Mouse (Mus musculus): ENCODE results near the gene Gpr84. TPM values are rescaled to one million over a fixed set of nuclear protein-coding genes. Genes with fewer than 3 reads are reported as not detected.

The Gpr84 gene
- total RNA-seq, 2 experiments from 2014 or later = 0.54 to 0.63 TPM

GRCm38 (mm10) chr15:103308056-103308875 lies 2.1 kb downstream of the Gpr84 start:
- DNase-seq (ENCODE audit: low spot score in 2 of 2) = no peak

GRCm38 (mm10) chr15:103307125-103307524 lies 3.3 kb downstream of the Gpr84 start:
- DNase-seq (ENCODE audit: low spot score in 2 of 2) = peak; percentile 82 to 95

- no peak for DNase-seq (ENCODE audit: low spot score in 2 of 2)
These were observed 4.4 kb downstream of the Gpr84 start for GRCm38 (mm10) chr15:103305792-103306645.

GRCm38 (mm10) chr15:103305070-103305678 lies 5.2 kb downstream of the Gpr84 start:
- DNase-seq (ENCODE audit: low spot score in 2 of 2) = peak; percentile 95 to 99

- no peak for DNase-seq (ENCODE audit: low spot score in 2 of 2)
These were observed 5.8 kb downstream of the Gpr84 start for GRCm38 (mm10) chr15:103304616-103304969.

GRCm38 (mm10) chr15:103303916-103304615 lies 6.3 kb downstream of the Gpr84 start:
- DNase-seq (ENCODE audit: low spot score in 2 of 2) = no peak

- no peak for DNase-seq (ENCODE audit: low spot score in 2 of 2)
These were observed 7.9 kb downstream of the Gpr84 start for GRCm38 (mm10) chr15:103302341-103303021.

GRCm38 (mm10) chr15:103301547-103302340 lies 8.7 kb downstream of the Gpr84 start:
- no peak for DNase-seq (ENCODE audit: low spot score in 2 of 2)

- DNase-seq (ENCODE audit: low spot score in 2 of 2) = no peak
These were observed 9.4 kb downstream of the Gpr84 start for GRCm38 (mm10) chr15:103301046-103301445.

- no peak for DNase-seq (ENCODE audit: low spot score in 2 of 2)
These were observed 9.9 kb downstream of the Gpr84 start for GRCm38 (mm10) chr15:103300560-103300959.

- DNase-seq (ENCODE audit: low spot score in 2 of 2) = peak in 1 of 2 experiments; percentile 51
These were observed 10.3 kb downstream of the Gpr84 start for GRCm38 (mm10) chr15:103300067-103300471.

GRCm38 (mm10) chr15:103299644-103300043 lies 10.8 kb downstream of the Gpr84 start:
- no peak for DNase-seq (ENCODE audit: low spot score in 2 of 2)

- DNase-seq (ENCODE audit: low spot score in 2 of 2) = no peak
These were observed 11.4 kb downstream of the Gpr84 start for GRCm38 (mm10) chr15:103298861-103299616.

GRCm38 (mm10) chr15:103298026-103298425 lies 12.4 kb downstream of the Gpr84 start:
- DNase-seq (ENCODE audit: low spot score in 2 of 2) = no peak

GRCm38 (mm10) chr15:103297313-103297712 lies 13.1 kb downstream of the Gpr84 start:
- no peak for DNase-seq (ENCODE audit: low spot score in 2 of 2)

GRCm38 (mm10) chr15:103295851-103296250 lies 14.6 kb downstream of the Gpr84 start:
- DNase-seq (ENCODE audit: low spot score in 2 of 2) = no peak

GRCm38 (mm10) chr15:103294649-103295048 lies 15.8 kb downstream of the Gpr84 start:
- DNase-seq (ENCODE audit: low spot score in 2 of 2) = no peak

GRCm38 (mm10) chr15:103293375-103293774 lies 17.0 kb downstream of the Gpr84 start:
- no peak for DNase-seq (ENCODE audit: low spot score in 2 of 2)

Measured in layer of hippocampus, adult 18-20 months (tissue).